Mouse (Mus musculus): Measurements from ENCODE around the gene Medag. TPM values are rescaled to one million over a fixed set of nuclear protein-coding genes. Genes with fewer than 3 reads are reported as not detected.
A peak's percentile ranks its signal among the peaks of the same experiment; 100 is the strongest.

Medag gene
- polyA plus RNA-seq, 1 experiment from 2014 or later: 0.44 TPM

- H3K9me3 ChIP-seq: no peaks in the 10 kb centered on the region
- no peaks in the 10 kb centered on the region for H3K27me3 ChIP-seq
- WGBS: 40% methylated on average over 14 of the region's 14 CpGs
- no peaks in the 10 kb centered on the region for H3K36me3 ChIP-seq
- ATAC-seq (ENCODE audit: insufficient number of reproducible peaks, insufficient read depth, low FRiP score, low TSS enrichment, low read depth): no peak
- H3K9ac ChIP-seq (replicated peaks): no peak overlapping the region
- peak overlapping the region; percentile 32 for H3K4me2 ChIP-seq
- no peak overlapping the region for H3K27ac ChIP-seq
- peaks cover 48% of the 10 kb centered on the region for H3K4me1 ChIP-seq (replicated peaks)
- no peak overlapping the region for H3K4me3 ChIP-seq (replicated peaks)
Measured at GRCm38 (mm10) chr5:149375074-149375888, 36.3 kb upstream of the Medag start.

- H3K9me3 ChIP-seq: no peaks in the 10 kb centered on the region
- WGBS: 1% methylated on average over 8 of the region's 8 CpGs
- no peaks in the 10 kb centered on the region for H3K36me3 ChIP-seq
- peak overlapping the region; percentile 32 for H3K4me2 ChIP-seq
- H3K27ac ChIP-seq: no peak overlapping the region
- H3K4me3 ChIP-seq (replicated peaks): no peak overlapping the region
- no peak overlapping the region for H3K9ac ChIP-seq (replicated peaks)
- H3K4me1 ChIP-seq (replicated peaks): peaks cover 51% of the 10 kb centered on the region
- H3K27me3 ChIP-seq: no peaks in the 10 kb centered on the region
- peak; percentile 69; the same call in 1 of the 2 replicates for ATAC-seq (ENCODE audit: insufficient number of reproducible peaks, insufficient read depth, low FRiP score, low TSS enrichment, low read depth)
Measured at GRCm38 (mm10) chr5:149375889-149376212, 35.7 kb upstream of the Medag start.

GRCm38 (mm10) chr5:149376367-149376766 is 35.2 kb upstream of the Medag start:
- H3K9me3 ChIP-seq: no peaks in the 10 kb centered on the region
- no peak overlapping the region for H3K4me2 ChIP-seq
- no peak overlapping the region for H3K4me3 ChIP-seq (replicated peaks)
- no peak overlapping the region for H3K27ac ChIP-seq
- WGBS: 79% methylated on average over 7 of the region's 7 CpGs
- H3K36me3 ChIP-seq: no peaks in the 10 kb centered on the region
- H3K4me1 ChIP-seq (replicated peaks): peaks cover 51% of the 10 kb centered on the region
- H3K9ac ChIP-seq (replicated peaks): no peak overlapping the region
- no peaks in the 10 kb centered on the region for H3K27me3 ChIP-seq
- no peak for ATAC-seq (ENCODE audit: insufficient number of reproducible peaks, insufficient read depth, low FRiP score, low TSS enrichment, low read depth)

GRCm38 (mm10) chr5:149377253-149377652 is 34.3 kb upstream of the Medag start:
- H3K4me3 ChIP-seq (replicated peaks): no peak overlapping the region
- ATAC-seq (ENCODE audit: insufficient number of reproducible peaks, insufficient read depth, low FRiP score, low TSS enrichment, low read depth): no peak
- H3K27me3 ChIP-seq: no peaks in the 10 kb centered on the region
- H3K36me3 ChIP-seq: no peaks in the 10 kb centered on the region
- H3K4me1 ChIP-seq (replicated peaks): peaks cover 55% of the 10 kb centered on the region
- H3K9me3 ChIP-seq: no peaks in the 10 kb centered on the region
- WGBS: 22% methylated on average over 6 of the region's 6 CpGs
- no peak overlapping the region for H3K27ac ChIP-seq
- H3K4me2 ChIP-seq: no peak overlapping the region
- H3K9ac ChIP-seq (replicated peaks): no peak overlapping the region

GRCm38 (mm10) chr5:149378566-149378965 is 33.0 kb upstream of the Medag start:
- Histone ChIP-seq H3K4me1 (replicated peaks) (peaks cover 45% of the 10 kb centered on the region), H3K27me3 (no peaks in the 10 kb centered on the region), H3K9me3 (no peaks in the 10 kb centered on the region), H3K4me3 (replicated peaks) (no peak overlapping the region), H3K27ac (no peak overlapping the region), H3K36me3 (no peaks in the 10 kb centered on the region), H3K9ac (replicated peaks) (no peak overlapping the region), H3K4me2 (no peak overlapping the region)
- no peak for ATAC-seq (ENCODE audit: insufficient number of reproducible peaks, insufficient read depth, low FRiP score, low TSS enrichment, low read depth)
- WGBS: 70% methylated on average over 7 of the region's 7 CpGs

GRCm38 (mm10) chr5:149379131-149379784 is 32.3 kb upstream of the Medag start:
- Histone ChIP-seq H3K27ac (no peak overlapping the region), H3K27me3 (no peaks in the 10 kb centered on the region), H3K4me1 (replicated peaks) (peaks cover 38% of the 10 kb centered on the region), H3K36me3 (no peaks in the 10 kb centered on the region), H3K9ac (replicated peaks) (no peak overlapping the region), H3K9me3 (no peaks in the 10 kb centered on the region), H3K4me2 (no peak overlapping the region), H3K4me3 (replicated peaks) (no peak overlapping the region)
- ATAC-seq (ENCODE audit: insufficient number of reproducible peaks, insufficient read depth, low FRiP score, low TSS enrichment, low read depth): no peak
- 85% methylated on average over 16 of the region's 16 CpGs for WGBS

GRCm38 (mm10) chr5:149379861-149380260 is 31.7 kb upstream of the Medag start:
- H3K27ac ChIP-seq: no peak overlapping the region
- H3K4me2 ChIP-seq: no peak overlapping the region
- no peak overlapping the region for H3K4me3 ChIP-seq (replicated peaks)
- H3K4me1 ChIP-seq (replicated peaks): peaks cover 38% of the 10 kb centered on the region
- no peaks in the 10 kb centered on the region for H3K36me3 ChIP-seq
- no peak overlapping the region for H3K9ac ChIP-seq (replicated peaks)
- 90% methylated on average over 8 of the region's 8 CpGs for WGBS
- H3K27me3 ChIP-seq: no peaks in the 10 kb centered on the region
- ATAC-seq (ENCODE audit: insufficient number of reproducible peaks, insufficient read depth, low FRiP score, low TSS enrichment, low read depth): no peak
- H3K9me3 ChIP-seq: no peaks in the 10 kb centered on the region

- ATAC-seq (ENCODE audit: insufficient number of reproducible peaks, insufficient read depth, low FRiP score, low TSS enrichment, low read depth): no peak
- H3K27me3 ChIP-seq: no peaks in the 10 kb centered on the region
- H3K4me3 ChIP-seq (replicated peaks): no peak overlapping the region
- no peak overlapping the region for H3K4me2 ChIP-seq
- H3K4me1 ChIP-seq (replicated peaks): peaks cover 36% of the 10 kb centered on the region
- no peak overlapping the region for H3K9ac ChIP-seq (replicated peaks)
- H3K27ac ChIP-seq: peak overlapping the region; percentile 50; the same call in 1 of the 2 replicates
- H3K36me3 ChIP-seq: no peaks in the 10 kb centered on the region
- no peaks in the 10 kb centered on the region for H3K9me3 ChIP-seq
- WGBS: 56% methylated on average over 8 of the region's 8 CpGs
Measured at GRCm38 (mm10) chr5:149380388-149380916, 31.1 kb upstream of the Medag start.

- no peak overlapping the region for H3K27ac ChIP-seq
- no peak overlapping the region for H3K4me2 ChIP-seq
- peaks cover 3% of the 10 kb centered on the region; the same call in 1 of the 2 replicates for H3K9me3 ChIP-seq
- no peak overlapping the region for H3K4me3 ChIP-seq (replicated peaks)
- no peak for ATAC-seq (ENCODE audit: insufficient number of reproducible peaks, insufficient read depth, low FRiP score, low TSS enrichment, low read depth)
- H3K4me1 ChIP-seq (replicated peaks): peaks cover 24% of the 10 kb centered on the region
- H3K36me3 ChIP-seq: no peaks in the 10 kb centered on the region
- 82% methylated on average over 4 of the region's 4 CpGs for WGBS
- no peaks in the 10 kb centered on the region for H3K27me3 ChIP-seq
- no peak overlapping the region for H3K9ac ChIP-seq (replicated peaks)
Measured at GRCm38 (mm10) chr5:149381948-149382347, 29.6 kb upstream of the Medag start.

GRCm38 (mm10) chr5:149382601-149383000 is 28.9 kb upstream of the Medag start:
- Histone ChIP-seq H3K27me3 (no peaks in the 10 kb centered on the region), H3K27ac (no peak overlapping the region), H3K9ac (replicated peaks) (no peak overlapping the region), H3K4me1 (replicated peaks) (peaks cover 17% of the 10 kb centered on the region), H3K9me3 (peaks cover 3% of the 10 kb centered on the region; the same call in 1 of the 2 replicates), H3K4me2 (no peak overlapping the region), H3K36me3 (no peaks in the 10 kb centered on the region), H3K4me3 (replicated peaks) (no peak overlapping the region)
- ATAC-seq (ENCODE audit: insufficient number of reproducible peaks, insufficient read depth, low FRiP score, low TSS enrichment, low read depth): no peak
- 68% methylated on average over 5 of the region's 5 CpGs for WGBS

GRCm38 (mm10) chr5:149385228-149385961 is 26.2 kb upstream of the Medag start:
- H3K36me3 ChIP-seq: no peaks in the 10 kb centered on the region
- H3K27me3 ChIP-seq: no peaks in the 10 kb centered on the region
- peaks cover 14% of the 10 kb centered on the region for H3K4me1 ChIP-seq (replicated peaks)
- peaks cover 3% of the 10 kb centered on the region; the same call in 1 of the 2 replicates for H3K9me3 ChIP-seq
- H3K4me2 ChIP-seq: no peak overlapping the region
- no peak overlapping the region for H3K27ac ChIP-seq
- no peak overlapping the region for H3K9ac ChIP-seq (replicated peaks)
- H3K4me3 ChIP-seq (replicated peaks): no peak overlapping the region
- ATAC-seq (ENCODE audit: insufficient number of reproducible peaks, insufficient read depth, low FRiP score, low TSS enrichment, low read depth): no peak
- WGBS: 78% methylated on average over 7 of the region's 7 CpGs

Data from limb, embryonic 12.5 days (tissue).